Comparison of ENCODE assay signal across 8 mouse cellular contexts in the genomic region with DNA sequence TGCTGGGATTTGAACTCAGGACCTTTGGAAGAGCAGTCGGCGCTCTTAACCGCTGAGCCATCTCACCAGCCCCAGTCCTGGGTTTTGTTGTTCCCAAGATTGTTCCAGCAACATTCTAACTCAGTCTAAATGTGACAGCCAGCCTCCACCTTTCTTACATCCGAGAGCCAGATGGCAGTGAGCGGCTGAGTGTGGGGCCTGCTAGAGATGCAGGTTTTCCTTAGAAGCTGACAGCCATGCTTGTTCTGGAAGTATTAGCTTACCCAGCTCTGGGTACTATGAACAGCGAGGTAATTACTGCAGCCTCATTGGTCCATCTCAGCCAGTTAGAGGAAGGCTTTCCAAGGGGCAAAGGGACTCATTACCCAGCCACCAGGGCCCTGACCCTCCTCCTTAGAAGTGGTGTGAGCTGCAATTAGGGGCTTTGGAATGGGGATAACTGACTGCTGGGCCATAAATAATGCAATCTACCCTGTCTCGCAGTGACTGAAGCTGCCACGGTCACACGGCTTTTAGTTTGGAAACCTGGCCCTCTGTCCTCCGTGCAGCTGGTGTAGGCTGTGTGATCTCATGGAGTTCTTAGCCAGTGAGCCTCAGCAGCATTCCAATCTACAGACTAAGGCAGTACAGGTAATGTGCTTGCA. TPM values are rescaled to one million over a fixed set of nuclear protein-coding genes. Genes with fewer than 3 reads are reported as not detected.
DNase-seq lines count a peak whose midpoint lies in the region; ATAC-seq and TF ChIP-seq lines count a peak whose summit lies in the region.

No protein-coding gene starts in this region.

- intact Hi-C loops in heart, adult 2 months (cut with DNase I): no loop called here

- no peak for TF ChIP-seq POLR2A in heart, adult 2 months (IDR thresholded peaks at IDR 0.05; ENCODE audit: insufficient read depth, low read depth, low read length)

- H3K9ac ChIP-seq in heart, adult 2 months (ENCODE audit: low read depth, low read length): no peak overlapping the region
- no peak overlapping the region for H3K9ac ChIP-seq in heart, embryonic 11.5 days (ENCODE audit: low read depth, low read length)

- H3K4me2 ChIP-seq in heart, embryonic 11.5 days: no peak overlapping the region

- no peaks in the 10 kb centered on the region for H3K27me3 ChIP-seq in heart, adult 2 months (ENCODE audit: control insufficient read depth, insufficient read depth, low read length)
- H3K27me3 ChIP-seq in heart, embryonic 11.5 days (ENCODE audit: control insufficient read depth, insufficient read depth, low read length): no peaks in the 10 kb centered on the region

- H3K4me3 ChIP-seq in heart, adult 2 months: no peak overlapping the region
- no peak overlapping the region for H3K4me3 ChIP-seq in heart, embryonic 11.5 days (ENCODE audit: low read depth, low read length)
- H3K4me3 ChIP-seq in macrophage (ENCODE audit: inconsistent target): no peak overlapping the region

- H3K9me3 ChIP-seq in heart, embryonic 11.5 days (replicated peaks; ENCODE audit: control insufficient read depth, low read length): no peaks in the 10 kb centered on the region

- peaks cover 42% of the 10 kb centered on the region for H3K4me1 ChIP-seq in heart, adult 2 months (ENCODE audit: control insufficient read depth, insufficient read depth, low read length)
- peaks cover 32% of the 10 kb centered on the region for H3K4me1 ChIP-seq in heart, embryonic 11.5 days (ENCODE audit: control insufficient read depth, insufficient read depth, low read length)

- H3K36me3 ChIP-seq in heart, adult 2 months (ENCODE audit: control insufficient read depth, insufficient read depth, low read length): peaks cover 13% of the 10 kb centered on the region
- peaks cover 3% of the 10 kb centered on the region; the same call in 1 of the 2 replicates for H3K36me3 ChIP-seq in heart, embryonic 11.5 days (ENCODE audit: control insufficient read depth, insufficient read depth, low read length)
- H3K36me3 ChIP-seq in macrophage (ENCODE audit: inconsistent target): no peaks in the 10 kb centered on the region

- DNase-seq in heart, adult 2 months: peak in 1 of 2 experiments; percentile 37
- peak; percentile 80 for DNase-seq in brain, adult 2 months (ENCODE audit: low read depth, low spot score)
- DNase-seq in forelimb bud, embryonic 11.5 days (ENCODE audit: low read depth, low spot score): peak; percentile 79
- no peak for DNase-seq in lung, adult 18-20 months
- DNase-seq in c-Kit-positive CD71-positive TER-119-positive erythroid progenitor cells, embryonic 14.5 days (ENCODE audit: low spot score): no peak
- no peak for DNase-seq in urinary bladder, adult 2 months (ENCODE audit: low spot score)

- H3K79me2 ChIP-seq in heart, adult 2 months (replicated peaks; ENCODE audit: control insufficient read depth, insufficient read depth, low read length): peaks cover 6% of the 10 kb centered on the region; the same call in 1 of the 2 replicates
- H3K79me2 ChIP-seq in macrophage (ENCODE audit: inconsistent target): peaks cover 63% of the 10 kb centered on the region

- whole genome bisulfite sequencing in heart, adult 2 months: 68% methylated on average over 10 of the region's 10 CpGs
- 85% methylated on average over 10 of the region's 10 CpGs for WGBS in heart, embryonic 11.5 days (ENCODE audit: insufficient replicate concordance)
- WGBS in macrophage (ENCODE audit: missing documents): 96% methylated on average over 10 of the region's 10 CpGs

- no peak for ATAC-seq in heart, embryonic 11.5 days (replicated peaks; ENCODE audit: insufficient number of reproducible peaks, low FRiP score, low TSS enrichment)

- no peak for TF ChIP-seq CTCF in heart, adult 2 months (IDR thresholded peaks at IDR 0.05)

- TF ChIP-seq EP300 in heart, adult 2 months (IDR thresholded peaks at IDR 0.05; ENCODE audit: insufficient read depth, low read depth, low read length): no peak

- peak overlapping the region; percentile 82 for H3K27ac ChIP-seq in heart, adult 2 months
- H3K27ac ChIP-seq in heart, embryonic 11.5 days (ENCODE audit: low read depth, low read length): no peak overlapping the region
- peak overlapping the region; percentile 64 for H3K27ac ChIP-seq in macrophage

RNA-seq across cellular contexts. Expression of a gene that starts 22.1 kb away (rescaled TPM):
- total RNA-seq in heart, adult 2 months (2021): 100 to 1,000 TPM; 276 to 302 TPM
- polyA plus RNA-seq in heart, adult 2 months (2012; rRNA removed): 170 and 204 TPM in 2 replicates
- 21.3 and 27.2 TPM in 2 replicates for polyA plus RNA-seq in heart, embryonic 11.5 days (2014; fragmentation: Nextera tagmentation; extraction: Ambion mirVana)
- 100 to 1,000 TPM; 175 to 281 (median 222) TPM for total RNA-seq in macrophage (2018; cell fraction: chromatin; rRNA removed)
- 10 to 100 TPM; 48.6 to 71.4 (median 54.7) TPM for total RNA-seq in macrophage (2018; cell fraction: cytosol; rRNA removed)
- 100 to 1,000 TPM in 25 of 26 experiments, 10 to 100 TPM in 1; 94.9 to 207 (median 141) TPM for total RNA-seq in macrophage (2018; cell fraction: nucleus; rRNA removed)
- 30.9 to 32.9 TPM (median 32.9 TPM) in 3 replicates for polyA plus RNA-seq in macrophage (2018)
- 35.9 and 51.4 TPM in 2 replicates for polyA plus RNA-seq in urinary bladder, adult 2 months (2012; rRNA removed)

RNA-seq across cellular contexts. Expression of a gene that starts 42.4 kb away (rescaled TPM):
- under 1 TPM; 0.18 to 0.30 TPM for total RNA-seq in heart, adult 2 months (2021)
- 0.47 and 2.3 TPM in 2 replicates for polyA plus RNA-seq in heart, adult 2 months (2012; rRNA removed)
- polyA plus RNA-seq in heart, embryonic 11.5 days (2014; fragmentation: Nextera tagmentation; extraction: Ambion mirVana): 101 and 106 TPM in 2 replicates
- 10 to 100 TPM in 3 of 26 experiments, 1 to 10 TPM in 22, under 1 TPM in 1; 0.92 to 10.8 (median 6.6) TPM for total RNA-seq in macrophage (2018; cell fraction: chromatin; rRNA removed)
- 1 to 10 TPM in 1 of 26 experiments, under 1 TPM in 25; 0.33 to 1.5 (median 0.57) TPM for total RNA-seq in macrophage (2018; cell fraction: cytosol; rRNA removed)
- 1 to 10 TPM in 24 of 26 experiments, under 1 TPM in 2; 0.52 to 3.7 (median 2.2) TPM for total RNA-seq in macrophage (2018; cell fraction: nucleus; rRNA removed)
- 0.25 to 2.2 TPM (median 1.1 TPM) in 3 replicates for polyA plus RNA-seq in macrophage (2018)
- 2.4 and 2.9 TPM in 2 replicates for polyA plus RNA-seq in urinary bladder, adult 2 months (2012; rRNA removed)

Comparison
In these comparisons a context has a peak if more than half of its experiments do, and no peak if none do; other contexts are left out.
1. RNA of a gene that starts 42.4 kb away (polyA plus RNA-seq): 101 to 106 TPM in heart, embryonic 11.5 days; 2.4 to 2.9 TPM in urinary bladder, adult 2 months, 0.47 to 2.3 TPM in heart, adult 2 months and 0.25 to 2.2 TPM in macrophage; every median in the first group is over 10 times any median in the second.
2. DNase-seq: peak in brain, adult 2 months (single experiment) and forelimb bud, embryonic 11.5 days (single experiment); none in lung, adult 18-20 months (0 of 2), c-Kit-positive CD71-positive TER-119-positive erythroid progenitor cells, embryonic 14.5 days (single experiment) and urinary bladder, adult 2 months (single experiment).